Mouse (Mus musculus) liver, embryonic 16.5 days (tissue): ENCODE data around the gene Psma6. TPM values are rescaled to one million over a fixed set of nuclear protein-coding genes. Genes with fewer than 3 reads are reported as not detected.

Source experiments
- polyA plus RNA-seq: library from polyadenylated mRNA; unstranded; fragments of >200 nt; fragmentation: Nextera tagmentation; extraction: Ambion mirVana; gene quantifications from 2 replicates; pipeline ENCODE4 v1.2.1, GENCODE M21; 2015

The Psma6 gene
- polyA plus RNA-seq, 1 experiment from 2014 or later: 163 TPM

Other genes with a start within 250 kb of the Psma6 start
- gene Srp54b, start 229.1 kb upstream of the Psma6 start, polyA plus RNA-seq: 24.7 and 25.2 TPM in 2 replicates
- 0.71 TPM in 1 of 2 replicates, not detected in the other for gene 1700047I17Rik2, start 184.6 kb upstream of the Psma6 start, polyA plus RNA-seq
- 30.2 and 31.5 TPM in 2 replicates for gene Srp54c, start 154.1 kb upstream of the Psma6 start, polyA plus RNA-seq
- 5.1 and 6.0 TPM in 2 replicates for gene 1110008L16Rik, start 84.6 kb upstream of the Psma6 start, polyA plus RNA-seq
- gene Ppp2r3c, start 81.2 kb upstream of the Psma6 start, polyA plus RNA-seq: 5.3 and 5.5 TPM in 2 replicates
- gene Nfkbia, start 108.4 kb downstream of the Psma6 start, polyA plus RNA-seq: 19.8 and 24.5 TPM in 2 replicates
- gene Aldoart2, start 181.0 kb downstream of the Psma6 start, polyA plus RNA-seq: not detected in 2 replicates
- gene Insm2, start 215.2 kb downstream of the Psma6 start, polyA plus RNA-seq: not detected in 2 replicates